In genomic region chr1:87632163-87632562, GRCm38 (mm10) we compare ENCODE assay signal across 16 mouse cellular contexts. TPM values are rescaled to one million over a fixed set of nuclear protein-coding genes. Genes with fewer than 3 reads are reported as not detected.
DNase-seq lines count a peak whose midpoint lies in the region; ATAC-seq lines count a peak whose summit lies in the region.
"Had no signal": no experiment of that assay in that cellular context is flagged by ENCODE, and none has a peak within 500 bp of the region (broad histone marks: within the 10 kb centered on the region; RNA-seq: fewer than 3 reads in every experiment).

No protein-coding gene starts in this region.

- no peaks in the 10 kb centered on the region for H3K36me3 ChIP-seq in liver, embryonic 16.5 days (ENCODE audit: control insufficient read depth, insufficient read depth)
- H3K36me3 ChIP-seq: heart, embryonic 15.5 days; kidney, embryonic 15.5 days had no signal

- H3K9me3 ChIP-seq in liver, embryonic 16.5 days (replicated peaks; ENCODE audit: control insufficient read depth, low read length): no peaks in the 10 kb centered on the region
- H3K9me3 ChIP-seq: heart, embryonic 15.5 days; kidney, embryonic 15.5 days had no signal

- peak; percentile 57 for ATAC-seq in common myeloid progenitor, adult 5-6 weeks (replicated peaks; ENCODE audit: low read depth, poor library complexity, severe bottlenecking)
- peak; percentile 14 for ATAC-seq in liver, embryonic 16.5 days (ENCODE audit: low read depth)
- ATAC-seq in neutrophil, adult 5-6 weeks (ENCODE audit: extremely low read depth, insufficient number of reproducible peaks, low FRiP score, poor library complexity, severe bottlenecking): peak; percentile 49; the same call in 1 of the 2 replicates
- ATAC-seq: forebrain, postnatal 0 days had no signal

- no peak overlapping the region for H3K4me3 ChIP-seq in liver, embryonic 16.5 days (ENCODE audit: low read depth, low read length)
- H3K4me3 ChIP-seq: heart, embryonic 15.5 days; kidney, embryonic 15.5 days had no signal

- peaks cover 64% of the 10 kb centered on the region for H3K4me1 ChIP-seq in liver, embryonic 16.5 days (ENCODE audit: control insufficient read depth, low read depth, low read length)
- H3K4me1 ChIP-seq: heart, embryonic 15.5 days had no signal

- H3K9ac ChIP-seq in liver, embryonic 16.5 days (ENCODE audit: low read depth, low read length): peak overlapping the region; percentile 30
- H3K9ac ChIP-seq: forebrain, postnatal 0 days; heart, embryonic 15.5 days; kidney, embryonic 15.5 days had no signal

- H3K27ac ChIP-seq in liver, embryonic 16.5 days (ENCODE audit: low read length): peak overlapping the region; percentile 72
- H3K27ac ChIP-seq: heart, embryonic 15.5 days; kidney, embryonic 15.5 days had no signal

- H3K4me2 ChIP-seq in liver, embryonic 16.5 days (ENCODE audit: low read depth, low read length): peak overlapping the region; percentile 45
- H3K4me2 ChIP-seq: heart, embryonic 15.5 days; kidney, embryonic 15.5 days had no signal

- H3K27me3 ChIP-seq in liver, embryonic 16.5 days (ENCODE audit: control insufficient read depth, insufficient read depth, low read depth, low read length): no peaks in the 10 kb centered on the region
- H3K27me3 ChIP-seq: heart, embryonic 15.5 days; kidney, embryonic 15.5 days had no signal

- WGBS in liver, embryonic 16.5 days (ENCODE audit: insufficient replicate concordance): 17% methylated on average over 6 of the region's 6 CpGs

- DNase-seq in CD4-positive helper T cell, adult 2 months (ENCODE audit: low read depth, low spot score): peak; percentile 38
- no peak for DNase-seq in thymus, postnatal 0 days (ENCODE audit: low spot score)
- DNase-seq in adrenal gland, postnatal 14 days: no peak
- no peak for DNase-seq in ovary, adult 18-20 months (ENCODE audit: low spot score)
- DNase-seq: adrenal gland, postnatal 25 days; cerebellum, adult 9-10 months; forebrain, postnatal 0 days; heart, adult 18-20 months; layer of hippocampus, postnatal 36 days; midbrain, embryonic 14.5 days; thymus, postnatal 36 days had no signal

RNA-seq across cellular contexts. Expression of gene Inpp5d, which starts 12.1 kb away (rescaled TPM):
- 71.7 and 87.7 TPM in 2 replicates for total RNA-seq in common myeloid progenitor, adult 5-6 weeks (2017)
- 12.6 and 14.2 TPM in 2 replicates for polyA plus RNA-seq in liver, embryonic 16.5 days (2015; fragmentation: Nextera tagmentation; extraction: Ambion mirVana)
- total RNA-seq in neutrophil, adult 5-6 weeks (2017): 183 and 196 TPM in 2 replicates
- polyA plus RNA-seq in thymus, postnatal 0 days (2015; fragmentation: Nextera tagmentation; extraction: Ambion mirVana): 41.0 and 43.6 TPM in 2 replicates
- 13.2 and 34.2 TPM in 2 replicates for total RNA-seq in adrenal gland, postnatal 14 days (2021)

RNA-seq across cellular contexts. Expression of gene Ngef, which starts 58.5 kb away (rescaled TPM):
- total RNA-seq in common myeloid progenitor, adult 5-6 weeks (2017): not detected in 2 replicates
- polyA plus RNA-seq in liver, embryonic 16.5 days (2015; fragmentation: Nextera tagmentation; extraction: Ambion mirVana): 8.6 and 10.3 TPM in 2 replicates
- total RNA-seq in neutrophil, adult 5-6 weeks (2017): not detected in 2 replicates
- 0.10 and 0.18 TPM in 2 replicates for polyA plus RNA-seq in thymus, postnatal 0 days (2015; fragmentation: Nextera tagmentation; extraction: Ambion mirVana)
- total RNA-seq in adrenal gland, postnatal 14 days (2021): 0.64 and 3.6 TPM in 2 replicates
